Mouse (Mus musculus) intestine, postnatal 0 days (tissue): ENCODE results near the gene Sectm1a. TPM values are rescaled to one million over a fixed set of nuclear protein-coding genes. Genes with fewer than 3 reads are reported as not detected.
"Not testable (repeated sequence)": the region's sequence is repeated elsewhere in the genome, so short reads cannot be mapped to it uniquely, and the experiment has no call there.

Experiments
- ATAC-seq: fragments of 200-750 bp; cut with Nextera tagmentation; 2 replicates; pipeline ENCODE4 v1.8.0; 2017; ENCODE audit warnings: mild to moderate bottlenecking, moderate TSS enrichment, moderate library complexity
- H3K27ac ChIP-seq: fragments of 300-500 bp; sonication (generic); 2 replicates; pipeline ENCODE4 v1.5.1; 2014; ENCODE audit warnings: mild to moderate bottlenecking, low read depth, low read length, moderate library complexity
- H3K27me3 ChIP-seq: fragments of 300-500 bp; sonication (generic); replicated peaks from 2 replicates; pipeline ENCODE4 v1.6.1; 2014; ENCODE audit warnings: low read length, mixed read lengths; ENCODE audit not compliant: control insufficient read depth, insufficient read depth
- H3K36me3 ChIP-seq: fragments of 300-500 bp; sonication (generic); 2 replicates; pipeline ENCODE4 v1.6.1; 2014; ENCODE audit warnings: mild to moderate bottlenecking, moderate library complexity; ENCODE audit not compliant: control insufficient read depth, insufficient read depth
- H3K4me1 ChIP-seq: fragments of 300-500 bp; sonication (generic); replicated peaks from 2 replicates; pipeline ENCODE4 v1.6.1; 2014; ENCODE audit warnings: antibody characterized with exemption, low read length, mixed read lengths; ENCODE audit not compliant: control insufficient read depth, insufficient read depth
- H3K4me2 ChIP-seq: fragments of 300-500 bp; sonication (generic); replicated peaks from 2 replicates; pipeline ENCODE4 v1.6.1; 2014; ENCODE audit warnings: low read depth, mild to moderate bottlenecking, moderate library complexity
- H3K4me3 ChIP-seq: fragments of 300-500 bp; sonication (generic); 2 replicates; pipeline ENCODE4 v1.5.1; 2014; ENCODE audit warnings: low read depth, low read length
- H3K9ac ChIP-seq: fragments of 300-500 bp; sonication (generic); 2 replicates; pipeline ENCODE4 v1.6.1; 2014; ENCODE audit warnings: mild to moderate bottlenecking, low read depth, low read length
- H3K9me3 ChIP-seq: fragments of 300-500 bp; sonication (generic); 2 replicates; pipeline ENCODE4 v1.6.1; 2016; ENCODE audit warnings: mixed run types; ENCODE audit not compliant: control insufficient read depth
- CTCF ChIP-seq: sonication (generic); IDR thresholded peaks from 2 replicates; pipeline ENCODE4 v1.5.1; 2016; ENCODE audit warnings: low read depth, mild to moderate bottlenecking, control low read depth, antibody characterized with exemption, moderate library complexity
- WGBS: fragments of 180-500 bp; shearing (Covaris S2); extraction: QIAGEN DNeasy Blood & Tissue Kit; methylation state at CpG from one replicate; pipeline ENCODE4 v1.1.7; 2014; 5-methylcytosine and 5-hydroxymethylcytosine counted together
- polyA plus RNA-seq: library from polyadenylated mRNA; unstranded; fragments of >200 nt; fragmentation: Nextera tagmentation; extraction: Ambion mirVana; gene quantifications from 2 replicates; pipeline ENCODE4 v1.2.1, GENCODE M21; 2015

Gene Sectm1a
- polyA plus RNA-seq, 1 experiment from 2014 or later: 10.0 TPM

GRCm38 (mm10) chr11:121111051-121111450, 30.0 kb upstream of the Sectm1a start:
- no peak for ATAC-seq
- Histone ChIP-seq H3K4me1 (0 out of 2 replicates have a peak, but pooled peaks cover 2% of the 10 kb centered on the region), H3K27me3 (0 out of 2 replicates have a peak, but pooled peaks cover 3% of the 10 kb centered on the region), H3K4me2 (no peak overlapping the region), H3K4me3 (no peak overlapping the region), H3K9me3 (no peaks in the 10 kb centered on the region), H3K9ac (no peak overlapping the region), H3K36me3 (no peaks in the 10 kb centered on the region), H3K27ac (no peak overlapping the region)
- no peak for TF ChIP-seq CTCF
- WGBS: 86% methylated on average over 3 of the region's 3 CpGs

DNA sequence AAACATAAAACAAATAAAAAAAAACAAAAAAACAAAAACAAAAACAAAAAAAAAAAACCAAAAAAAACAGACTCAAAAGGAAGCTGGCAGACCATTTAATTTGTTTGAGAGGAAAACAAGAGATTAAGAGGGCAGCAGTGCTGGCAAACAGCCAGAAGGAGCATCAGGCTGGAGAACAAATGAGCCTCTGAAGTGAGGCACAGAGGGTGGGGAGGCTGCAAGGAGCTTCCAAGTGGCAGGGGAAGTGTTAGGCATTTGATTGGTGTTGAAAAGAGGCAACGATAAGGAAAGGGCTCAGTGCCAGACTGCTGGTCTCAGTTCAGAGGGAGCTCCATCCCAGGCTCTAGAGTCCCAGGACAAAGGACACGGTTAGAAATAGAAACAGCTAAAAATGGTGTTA, 29.0 kb upstream of the Sectm1a start:
- 0 out of 2 replicates have a peak, but pooled peaks cover 3% of the 10 kb centered on the region for H3K27me3 ChIP-seq
- no peak overlapping the region for H3K4me3 ChIP-seq
- no peak overlapping the region for H3K4me2 ChIP-seq
- no peak for TF ChIP-seq CTCF
- H3K27ac ChIP-seq: no peak overlapping the region
- 0 out of 2 replicates have a peak, but pooled peaks cover 2% of the 10 kb centered on the region for H3K4me1 ChIP-seq
- ATAC-seq: peak; percentile 73
- H3K9me3 ChIP-seq: no peaks in the 10 kb centered on the region
- 2% methylated on average over 2 of the region's 2 CpGs for WGBS
- no peaks in the 10 kb centered on the region for H3K36me3 ChIP-seq
- no peak overlapping the region for H3K9ac ChIP-seq

- Histone ChIP-seq H3K9me3 (no peaks in the 10 kb centered on the region), H3K9ac (no peak overlapping the region), H3K4me1 (0 out of 2 replicates have a peak, but pooled peaks cover 2% of the 10 kb centered on the region), H3K36me3 (no peaks in the 10 kb centered on the region), H3K4me3 (no peak overlapping the region), H3K27ac (peak overlapping the region; percentile 16; the same call in 1 of the 2 replicates), H3K27me3 (0 out of 2 replicates have a peak, but pooled peaks cover 3% of the 10 kb centered on the region), H3K4me2 (no peak overlapping the region)
- no peak for ATAC-seq
- no peak for TF ChIP-seq CTCF
- 57% methylated on average over 9 of the region's 9 CpGs for WGBS
These were observed 27.0 kb upstream of the Sectm1a start for GRCm38 (mm10) chr11:121108061-121108460.

GRCm38 (mm10) chr11:121107242-121107641, 26.2 kb upstream of the Sectm1a start:
- H3K27ac ChIP-seq, H3K4me3 ChIP-seq: not testable (repeated sequence)

DNA sequence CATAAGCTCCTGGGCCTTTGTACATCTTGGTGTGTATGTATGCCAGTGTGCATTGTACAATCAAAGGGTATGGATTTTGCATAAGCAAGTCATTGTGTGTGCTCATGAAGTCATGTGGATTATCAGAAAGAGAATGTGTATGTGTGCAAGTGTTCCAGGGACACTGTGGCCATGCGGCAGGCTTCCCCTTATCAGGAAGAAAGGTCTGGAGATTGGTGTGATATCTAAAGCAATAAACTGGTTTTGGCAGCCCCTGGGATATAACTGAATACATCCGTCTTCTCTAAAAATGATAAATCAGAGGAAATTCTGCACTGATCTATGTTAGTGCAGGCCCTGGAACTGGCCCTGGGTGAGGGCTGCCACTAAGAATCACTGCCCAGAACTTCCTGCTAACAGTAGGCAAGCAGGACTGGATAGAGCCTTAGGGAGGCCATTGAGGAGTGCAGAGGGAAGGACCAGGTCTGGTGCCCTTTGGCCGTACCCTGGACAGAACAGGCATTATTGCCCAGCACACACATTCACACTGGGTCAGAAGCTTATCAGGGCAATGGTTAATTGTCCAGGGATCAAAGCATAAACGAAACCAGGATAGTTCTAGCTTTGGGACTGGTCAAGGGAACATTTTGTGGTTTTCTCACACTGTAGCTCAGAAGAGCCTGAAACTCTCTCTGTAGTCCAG, 20.2 kb upstream of the Sectm1a start:
- no peak for TF ChIP-seq CTCF
- no peak overlapping the region for H3K9ac ChIP-seq
- no peaks in the 10 kb centered on the region for H3K27me3 ChIP-seq
- 39% methylated on average over 4 of the region's 4 CpGs for WGBS
- H3K27ac ChIP-seq: peak overlapping the region; percentile 89
- peak overlapping the region; percentile 30; the same call in 1 of the 2 replicates for H3K4me2 ChIP-seq
- ATAC-seq: peak; percentile 48
- no peaks in the 10 kb centered on the region for H3K36me3 ChIP-seq
- H3K9me3 ChIP-seq: no peaks in the 10 kb centered on the region
- 0 out of 2 replicates have a peak, but pooled peaks cover 5% of the 10 kb centered on the region for H3K4me1 ChIP-seq
- H3K4me3 ChIP-seq: no peak overlapping the region

More at GRCm38 (mm10) chr11:121107242-121107641, 26.2 kb upstream of the Sectm1a start:
- H3K9me3 ChIP-seq, H3K4me1 ChIP-seq, H3K9ac ChIP-seq, H3K4me2 ChIP-seq, ATAC-seq, H3K36me3 ChIP-seq, H3K27me3 ChIP-seq: not testable (repeated sequence)
- WGBS: 86% methylated on average over 1 of the region's 1 CpGs

DNA sequence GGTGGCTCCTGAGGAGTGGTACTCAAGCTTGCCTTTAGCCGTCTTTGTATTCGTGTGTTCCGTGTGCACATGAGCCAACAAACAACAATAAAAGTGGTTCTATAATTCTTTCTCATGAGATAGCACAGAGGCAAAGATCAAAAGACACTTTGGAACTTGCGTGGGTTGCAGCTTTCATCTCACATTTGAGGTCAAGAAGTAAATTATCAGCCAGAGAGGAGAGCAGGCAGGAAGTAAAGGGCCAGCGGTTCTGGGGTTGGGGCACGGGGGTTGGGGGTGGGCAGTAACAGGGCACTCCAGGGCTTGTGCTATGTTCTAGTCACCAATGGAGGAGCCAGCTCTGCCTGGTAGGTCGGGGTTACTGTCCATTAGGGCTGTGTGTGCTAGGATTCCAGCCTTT, 19.7 kb upstream of the Sectm1a start:
- peak; percentile 61 for ATAC-seq
- Histone ChIP-seq H3K9ac (no peak overlapping the region), H3K27me3 (no peaks in the 10 kb centered on the region), H3K4me3 (no peak overlapping the region), H3K4me1 (0 out of 2 replicates have a peak, but pooled peaks cover 5% of the 10 kb centered on the region), H3K4me2 (peak overlapping the region; percentile 30; the same call in 1 of the 2 replicates), H3K27ac (peak overlapping the region; percentile 89), H3K9me3 (no peaks in the 10 kb centered on the region), H3K36me3 (no peaks in the 10 kb centered on the region)
- 27% methylated on average over 7 of the region's 7 CpGs for WGBS
- no peak for TF ChIP-seq CTCF
